Mouse (Mus musculus) heart, adult 2 months (tissue): ENCODE measurements around the gene Mfsd13b. TPM values are rescaled to one million over a fixed set of nuclear protein-coding genes. Genes with fewer than 3 reads are reported as not detected.
A peak's percentile ranks its signal among the peaks of the same experiment; 100 is the strongest.

ENCODE experiments used
- DNase-seq, 2 experiments: peaks; one replicate each; pipeline ENCODE4 v3.0.0; 2021
- H3K27ac ChIP-seq: fragments of 200-600 bp; 2 replicates; pipeline ENCODE4 v1.8.1; 2022
- H3K27me3 ChIP-seq: fragments of 200-500 bp; 2 replicates; pipeline ENCODE4 v1.6.1; 2012; ENCODE audit warnings: mild to moderate bottlenecking, low read length, inconsistent platforms, mixed read lengths; ENCODE audit not compliant: control insufficient read depth, insufficient read depth
- H3K36me3 ChIP-seq: fragments of 200-500 bp; 2 replicates; pipeline ENCODE4 v1.6.1; 2012; ENCODE audit warnings: low read length, inconsistent platforms; ENCODE audit not compliant: control insufficient read depth, insufficient read depth
- H3K4me1 ChIP-seq: fragments of 200-500 bp; 2 replicates; pipeline ENCODE4 v1.6.1; 2011; ENCODE audit warnings: low read length; ENCODE audit not compliant: control insufficient read depth, insufficient read depth
- H3K4me3 ChIP-seq: fragments of 200-600 bp; 2 replicates; pipeline ENCODE4 v1.8.1; 2022
- H3K79me2 ChIP-seq: fragments of 200-500 bp; replicated peaks from 2 replicates; pipeline ENCODE4 v1.6.1; 2012; ENCODE audit warnings: mild to moderate bottlenecking, inconsistent platforms, low read length, moderate library complexity, mixed read lengths; ENCODE audit not compliant: control insufficient read depth, insufficient read depth
- H3K9ac ChIP-seq: fragments of 200-500 bp; 2 replicates; pipeline ENCODE4 v1.6.1; 2012; ENCODE audit warnings: low read depth, mild to moderate bottlenecking, control low read depth, inconsistent platforms, low read length, mixed read lengths
- CTCF ChIP-seq: fragments of 200-600 bp; IDR thresholded peaks from 2 replicates; pipeline ENCODE4 v1.8.1; 2022; ENCODE audit warnings: antibody characterized with exemption, mild to moderate bottlenecking, moderate library complexity
- EP300 ChIP-seq: fragments of 200-500 bp; IDR thresholded peaks from 2 replicates; pipeline ENCODE4 v1.6.1; 2011; ENCODE audit warnings: low read depth, low read length, control low read depth; ENCODE audit not compliant: insufficient read depth
- POLR2A ChIP-seq: fragments of 200-500 bp; IDR thresholded peaks from 2 replicates; pipeline ENCODE4 v1.6.1; 2011; ENCODE audit warnings: mild to moderate bottlenecking, low read depth, low read length, control low read depth; ENCODE audit not compliant: insufficient read depth
- WGBS: fragments of 180-500 bp; shearing (Covaris S2); methylation state at CpG from one replicate; pipeline ENCODE4 v1.1.7; 2018; 5-methylcytosine and 5-hydroxymethylcytosine counted together
- intact Hi-C: fragments of 180-260 bp; cut with DNase I; formaldehyde crosslinking; loops from one replicate; pipeline ENCODE4 v1.15.1; 2025
- polyA plus RNA-seq: library from polyadenylated mRNA; depleted of rRNA; stranded (reverse); fragments of >200 nt; gene quantifications from 2 replicates; pipeline ENCODE4 v1.2.3, GENCODE M21; 2012
- total RNA-seq, 2 experiments: library from RNA; stranded (reverse); gene quantifications; 2 replicates each; pipeline ENCODE4 v1.2.3; 2021

Mfsd13b gene
- total and polyA plus RNA-seq, 3 experiments, result 0.47 TPM; not detected in 2

- intact Hi-C loops, result loop anchor here (2.0 to 10.0 kb wide), 2 partner anchors 51 to 399 kb away; partner anchors contain the start of genes Cdr2, Mfsd13b and Uqcrc2
- WGBS, result 3% methylated on average over 35 of the region's 43 CpGs
Observed at GRCm38 (mm10) chr7:121033856-121034652, 51.7 kb downstream of the Mfsd13b start, which contains the start of gene Mettl9. Mettl9 (plus strand) TSS chr7:121034445.

GRCm38 (mm10) chr7:121034701-121035141 lies 52.4 kb downstream of the Mfsd13b start:
- DNase-seq, result no peak
- Histone ChIP-seq H3K79me2 (peaks cover 2% of the 10 kb centered on the region; the same call in 1 of the 2 replicates), H3K4me1 (no peaks in the 10 kb centered on the region; the same call in 1 of the 2 replicates), H3K4me3 (peak overlapping the region; percentile 98), H3K9ac (peak overlapping the region; percentile 97), H3K27ac (peak overlapping the region; percentile 97), H3K27me3 (no peaks in the 10 kb centered on the region; the same call in 1 of the 2 replicates), H3K36me3 (peaks cover 5% of the 10 kb centered on the region)
- TF ChIP-seq CTCF, result no peak
- TF ChIP-seq POLR2A, result no peak
- no peak for TF ChIP-seq EP300
- WGBS, result 2% methylated on average over 52 of the region's 63 CpGs
- intact Hi-C loops, result loop anchor here (2.0 to 10.0 kb wide), 4 partner anchors 38 to 400 kb away; partner anchors contain the start of genes Cdr2, Igsf6, Mfsd13b and Uqcrc2

More at GRCm38 (mm10) chr7:121033856-121034652, 51.7 kb downstream of the Mfsd13b start, which contains the start of gene Mettl9:
- Histone ChIP-seq H3K27ac (peak within 1 kb of the TSS; percentile 97), H3K36me3 (peaks cover 5% of the 10 kb centered on the region), H3K4me1 (no peaks in the 10 kb centered on the region; the same call in 1 of the 2 replicates), H3K27me3 (no peaks in the 10 kb centered on the region; the same call in 1 of the 2 replicates), H3K9ac (peak within 1 kb of the TSS; percentile 97), H3K4me3 (peak within 1 kb of the TSS; percentile 98), H3K79me2 (peaks cover 2% of the 10 kb centered on the region; the same call in 1 of the 2 replicates)
- TF ChIP-seq CTCF, result peak; percentile 25
- TF ChIP-seq POLR2A, result peak; percentile 88
- peak; percentile 54; the same call in 1 of the 2 replicates for TF ChIP-seq EP300
- DNase-seq, result peak; percentile 93 to 95

GRCm38 (mm10) chr7:121035161-121035721 lies 52.9 kb downstream of the Mfsd13b start:
- 1% methylated on average over 21 of the region's 24 CpGs for WGBS

GRCm38 (mm10) chr7:121040595-121040994 lies 58.3 kb downstream of the Mfsd13b start:
- Histone ChIP-seq H3K36me3 (peaks cover 26% of the 10 kb centered on the region), H3K27ac (peak overlapping the region; percentile 19; the same call in 1 of the 2 replicates), H3K9ac (no peak overlapping the region), H3K4me3 (no peak overlapping the region), H3K27me3 (no peaks in the 10 kb centered on the region), H3K79me2 (peaks cover 13% of the 10 kb centered on the region), H3K4me1 (peaks cover 15% of the 10 kb centered on the region)
- 70% methylated on average over 4 of the region's 4 CpGs for WGBS
- DNase-seq, result no peak
- no peak for TF ChIP-seq EP300
- TF ChIP-seq CTCF, result no peak
- intact Hi-C loops, result no loop called here

More at GRCm38 (mm10) chr7:121035161-121035721, 52.9 kb downstream of the Mfsd13b start:
- Histone ChIP-seq H3K27me3 (no peaks in the 10 kb centered on the region; the same call in 1 of the 2 replicates), H3K27ac (peak overlapping the region; percentile 97), H3K9ac (peak overlapping the region; percentile 97), H3K4me1 (peaks cover under 1% of the 10 kb centered on the region; the same call in 1 of the 2 replicates), H3K36me3 (peaks cover 5% of the 10 kb centered on the region), H3K4me3 (peak overlapping the region; percentile 98), H3K79me2 (peaks cover 2% of the 10 kb centered on the region)
- TF ChIP-seq EP300, result peak; percentile 39; the same call in 1 of the 2 replicates
- TF ChIP-seq CTCF, result no peak
- DNase-seq, result peak in 1 of 2 experiments; percentile 69
- intact Hi-C loops, result loop anchor here (2.0 to 10.0 kb wide), 4 partner anchors 37 to 400 kb away; partner anchors contain the start of genes Cdr2, Igsf6, Mfsd13b and Uqcrc2

- no peak for DNase-seq
- intact Hi-C loops, result no loop called here
- no peak overlapping the region for H3K9ac ChIP-seq
- TF ChIP-seq POLR2A (no peak), EP300 (no peak), CTCF (no peak)
- no peak overlapping the region for H3K4me3 ChIP-seq
- peaks cover 29% of the 10 kb centered on the region for H3K36me3 ChIP-seq
- H3K27me3 ChIP-seq, result no peaks in the 10 kb centered on the region
- peak overlapping the region; percentile 2; the same call in 1 of the 2 replicates for H3K27ac ChIP-seq
- WGBS, result 67% methylated on average over 1 of the region's 1 CpGs
- peaks cover 13% of the 10 kb centered on the region for H3K79me2 ChIP-seq
- H3K4me1 ChIP-seq, result peaks cover 16% of the 10 kb centered on the region
Observed at GRCm38 (mm10) chr7:121041989-121042388, 59.7 kb downstream of the Mfsd13b start.
